Mouse (Mus musculus): ENCODE results near the gene Pde10a.

GRCm38 (mm10) chr17:8507654-8508053 is 17.5 kb upstream of the Pde10a start:
- TF ChIP-seq CTCF (conservative IDR thresholded peaks at IDR 0.05; ENCODE audit: low read length) (no peak), POU5F1 (IDR thresholded peaks at IDR 0.05; ENCODE audit: borderline replicate concordance, low read length) (no peak), NANOG (IDR thresholded peaks at IDR 0.05; ENCODE audit: borderline replicate concordance, low read length) (no peak)
